Mouse (Mus musculus): ENCODE data around the gene Tbk1. TPM values are rescaled to one million over a fixed set of nuclear protein-coding genes. Genes with fewer than 3 reads are reported as not detected.

The Tbk1 gene
- polyA plus RNA-seq, 1 experiment = 3.0 TPM

GRCm38 (mm10) chr10:121608177-121608576 is 21.6 kb upstream of the Tbk1 start:
- no peak for TF ChIP-seq GATA1 (IDR thresholded peaks at IDR 0.05; ENCODE audit: low read length)

DNA sequence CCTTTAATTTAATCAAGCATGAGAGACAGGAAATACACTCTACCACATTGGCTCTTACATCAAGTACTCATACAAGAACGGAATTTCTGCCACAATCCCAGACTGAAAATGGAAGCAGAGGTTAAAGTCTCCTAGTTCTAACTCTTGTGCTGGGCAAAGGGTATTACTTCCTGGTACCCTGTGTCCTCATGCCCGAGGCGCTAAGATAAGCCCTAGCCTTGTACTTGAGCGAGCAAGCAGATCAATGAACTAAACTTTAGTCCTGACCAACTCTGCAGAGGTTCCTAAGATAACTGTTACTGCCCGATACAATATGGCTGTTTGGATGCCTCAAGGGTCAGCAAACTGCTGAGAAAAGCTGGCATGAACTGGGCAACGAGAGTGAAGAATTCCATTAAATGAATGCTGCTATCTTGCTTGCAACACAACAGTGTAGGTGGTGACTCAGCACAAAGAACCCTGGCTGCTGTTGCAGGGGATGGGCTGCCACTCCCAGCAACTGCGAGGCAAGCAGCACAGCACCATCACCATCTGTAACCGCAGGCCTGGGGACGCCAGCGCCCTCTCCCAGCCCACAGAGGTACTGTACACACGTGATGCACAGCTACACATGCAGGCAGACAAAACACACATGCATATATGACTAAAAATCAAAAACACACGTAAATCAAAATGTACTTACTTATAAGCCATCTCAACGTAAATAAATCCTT is 18.2 kb upstream of the Tbk1 start:
- TF ChIP-seq GATA1 (IDR thresholded peaks at IDR 0.05; ENCODE audit: low read length) = no peak

- no peak for TF ChIP-seq GATA1 (IDR thresholded peaks at IDR 0.05; ENCODE audit: low read length)
These were observed 17.0 kb upstream of the Tbk1 start for GRCm38 (mm10) chr10:121603556-121603955.

DNA sequence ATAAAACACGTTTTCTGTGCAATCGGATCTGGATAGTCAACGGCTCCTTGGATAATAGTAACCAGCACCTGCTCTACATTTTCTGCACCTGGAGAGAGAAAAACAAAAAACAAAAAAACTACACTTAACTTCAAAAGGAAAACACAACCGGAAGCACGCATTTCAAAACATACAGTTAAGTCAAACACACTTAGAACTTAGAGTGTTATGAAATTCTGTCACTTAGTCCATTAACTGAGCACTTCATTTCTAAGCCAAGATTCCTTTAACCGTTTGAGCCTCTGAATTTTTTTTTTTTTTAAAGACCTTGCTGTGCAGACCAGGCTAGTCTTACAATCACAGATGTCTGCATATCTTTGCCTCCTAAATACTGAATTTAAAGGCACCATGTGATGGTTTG is 14.7 kb upstream of the Tbk1 start:
- no peak for TF ChIP-seq GATA1 (IDR thresholded peaks at IDR 0.05; ENCODE audit: low read length)

DNA sequence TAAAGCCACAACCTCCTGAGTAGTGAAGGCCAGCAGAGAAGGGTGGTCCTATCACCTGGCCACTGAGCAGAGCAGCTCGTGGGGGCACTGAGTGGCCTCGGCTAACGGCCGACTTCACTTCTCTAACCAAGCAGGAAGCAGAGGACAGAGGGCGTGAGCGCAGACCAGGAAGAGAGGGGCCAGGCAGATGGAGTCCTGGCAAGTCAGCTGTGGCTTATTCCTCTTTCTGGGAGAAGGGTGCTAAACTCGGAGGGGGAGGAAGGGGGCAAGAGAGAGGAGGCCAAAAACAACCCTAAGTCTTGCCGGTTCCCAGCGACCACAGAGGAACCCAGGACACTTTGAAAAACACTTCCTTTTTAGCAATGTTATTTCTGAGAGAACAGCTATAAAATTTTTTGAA is 10.0 kb upstream of the Tbk1 start:
- no peak for TF ChIP-seq GATA1 (IDR thresholded peaks at IDR 0.05; ENCODE audit: low read length)

DNA sequence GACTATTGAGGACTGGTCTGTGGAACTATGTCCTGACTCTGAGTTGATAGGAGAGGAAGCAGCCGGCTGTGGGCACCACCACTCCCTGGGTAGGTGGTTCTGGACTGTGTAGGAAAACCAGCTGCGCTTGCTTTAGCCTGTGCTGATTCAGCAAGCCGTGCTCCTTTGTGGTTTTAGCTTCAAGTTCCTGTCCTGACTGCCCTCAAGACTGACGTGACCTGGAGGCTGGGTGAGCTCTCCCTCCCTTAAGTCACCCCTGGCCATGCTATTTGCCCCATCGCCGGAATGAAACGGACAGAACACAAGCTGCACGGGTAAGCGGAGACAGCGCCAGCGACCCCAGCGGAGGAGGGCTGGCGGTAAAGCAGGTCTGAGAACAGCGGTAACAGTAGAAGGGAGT is 4.5 kb upstream of the Tbk1 start:
- no peak for TF ChIP-seq GATA1 (IDR thresholded peaks at IDR 0.05; ENCODE audit: low read length)

GRCm38 (mm10) chr10:121587371-121587840 is 819 bp upstream of the Tbk1 start:
- no peak for TF ChIP-seq GATA1 (IDR thresholded peaks at IDR 0.05; ENCODE audit: low read length)

DNA sequence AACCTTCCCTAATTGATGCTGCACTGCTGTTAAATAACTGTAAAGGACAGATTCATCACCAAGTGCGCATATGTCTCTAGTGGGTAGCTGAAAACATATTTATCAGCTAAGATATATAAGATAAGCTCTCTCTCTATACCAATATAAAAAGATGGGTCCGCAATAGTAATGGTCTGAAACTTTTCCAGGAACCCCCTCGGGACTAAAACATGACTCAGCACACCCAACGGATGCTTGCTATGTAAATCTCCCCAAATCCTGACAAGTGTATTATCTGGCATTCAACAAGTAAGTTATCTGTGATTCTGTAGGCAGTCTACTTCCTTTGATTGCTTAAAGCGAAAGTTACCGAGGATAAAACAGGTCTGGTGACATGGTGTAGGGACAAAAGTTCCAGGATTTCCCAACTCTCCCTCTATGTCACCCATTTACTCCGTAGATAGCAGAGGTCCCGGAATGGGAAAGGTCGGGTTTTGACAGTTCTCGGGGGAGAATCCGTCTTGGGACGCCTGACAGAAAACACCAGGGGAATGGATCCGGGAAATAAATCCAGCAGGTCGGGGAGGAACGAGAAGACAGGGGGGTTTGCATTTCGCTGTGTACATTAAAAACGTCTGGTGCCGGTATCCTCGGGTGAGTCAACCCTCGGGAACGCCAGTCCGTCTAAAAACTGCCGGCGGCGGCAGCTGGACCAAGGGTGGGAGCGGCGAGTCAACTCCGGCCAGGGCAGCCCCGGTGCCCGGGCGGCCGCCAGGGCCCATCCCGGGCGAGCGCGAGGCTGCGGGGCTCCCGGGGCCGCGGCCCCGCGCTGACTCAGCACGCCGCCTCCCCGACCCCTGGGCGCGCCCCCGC is 570 bp downstream of the Tbk1 start:
- TF ChIP-seq GATA1 (IDR thresholded peaks at IDR 0.05; ENCODE audit: low read length) = peak; percentile 47

DNA sequence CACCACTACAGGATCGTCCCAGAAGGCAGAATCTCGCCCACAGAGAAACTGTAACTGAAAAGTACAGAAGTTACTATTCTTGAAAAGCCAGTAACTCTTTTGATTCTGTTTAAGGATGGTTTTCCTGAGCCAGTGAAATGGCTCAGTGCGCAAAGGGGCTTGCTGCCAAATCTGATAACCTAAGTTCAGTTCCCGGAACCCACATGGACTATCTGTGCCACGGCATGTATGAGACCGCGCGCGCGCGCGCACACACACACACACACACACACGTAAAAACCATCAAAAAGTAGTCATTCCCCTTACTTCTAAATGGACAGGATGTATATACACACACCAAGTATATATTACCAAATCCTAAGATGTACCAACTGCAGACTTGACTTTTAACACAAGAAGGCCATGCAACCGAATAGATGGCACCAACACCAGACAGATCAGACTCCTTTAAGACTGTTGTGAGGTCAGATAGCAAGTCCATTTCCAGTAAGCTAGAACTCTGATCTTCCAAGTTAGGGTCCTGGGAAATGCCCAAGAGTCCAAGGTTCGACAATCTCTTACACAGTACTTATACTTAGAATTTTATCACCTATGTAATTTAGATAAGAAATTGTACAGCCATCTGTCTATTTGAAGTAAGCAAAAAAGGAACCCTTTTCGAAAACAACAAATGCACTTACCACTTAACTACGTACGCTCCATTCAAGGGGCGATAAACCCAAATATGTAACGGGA is 1.4 kb downstream of the Tbk1 start:
- no peak for TF ChIP-seq GATA1 (IDR thresholded peaks at IDR 0.05; ENCODE audit: low read length)

DNA sequence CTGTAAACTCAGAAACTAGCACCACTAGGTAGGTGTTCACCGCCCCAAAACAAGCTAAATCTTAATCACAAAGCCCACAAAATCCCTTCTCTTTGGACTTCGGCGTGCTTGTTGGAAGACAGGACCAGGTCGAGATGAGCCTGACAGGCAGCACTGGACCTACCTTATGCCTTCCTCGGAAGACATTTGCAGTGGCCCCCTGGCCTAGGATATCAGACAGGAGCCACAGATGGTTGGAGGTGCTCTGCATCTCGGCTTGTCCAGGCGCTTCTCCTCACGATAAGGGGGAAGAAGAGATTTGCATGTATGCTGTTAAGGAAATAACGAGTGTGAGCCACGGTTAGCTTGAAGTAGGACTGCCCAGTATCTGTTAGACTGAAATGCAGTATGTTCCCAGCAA is 2.6 kb downstream of the Tbk1 start:
- TF ChIP-seq GATA1 (IDR thresholded peaks at IDR 0.05; ENCODE audit: low read length) = no peak

DNA sequence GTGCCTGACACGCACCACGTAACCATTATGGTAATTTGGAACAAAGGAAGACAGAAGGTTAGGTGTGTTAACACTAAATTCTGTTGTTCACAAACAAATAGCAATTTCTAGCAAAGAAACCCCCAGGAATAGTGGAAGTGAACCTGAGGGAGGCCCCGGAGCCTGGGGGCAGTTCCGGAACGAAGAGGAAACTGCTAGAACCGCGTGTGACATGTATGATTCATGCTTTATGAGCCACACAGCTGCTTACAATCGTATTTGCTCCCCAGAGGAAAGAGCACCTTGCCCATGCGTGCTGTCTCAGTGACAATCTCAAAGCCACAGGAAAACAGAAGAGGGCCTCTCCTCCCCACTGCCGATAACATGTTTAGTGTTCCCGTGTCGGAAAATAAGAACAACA is 3.6 kb downstream of the Tbk1 start:
- no peak for TF ChIP-seq GATA1 (IDR thresholded peaks at IDR 0.05; ENCODE audit: low read length)

DNA sequence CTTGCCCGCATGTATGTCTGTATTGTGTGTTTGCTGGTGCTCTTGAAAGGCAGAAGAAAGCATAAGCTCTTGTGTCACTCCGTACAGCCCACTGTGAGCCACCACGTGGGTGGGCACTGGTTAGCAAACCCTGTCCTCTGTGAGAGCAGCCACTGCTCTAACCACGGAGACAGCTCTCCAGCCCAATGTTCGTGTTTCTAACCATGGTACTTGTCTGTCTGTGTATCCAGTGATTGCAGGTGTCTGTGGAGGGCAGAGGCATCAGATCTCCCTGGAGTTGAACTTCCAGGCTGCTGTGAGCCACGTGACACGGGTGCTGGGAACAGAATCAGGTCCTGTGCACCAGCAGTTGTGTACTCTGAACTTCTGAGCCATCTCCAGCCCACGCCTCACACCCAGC is 4.3 kb downstream of the Tbk1 start:
- no peak for TF ChIP-seq GATA1 (IDR thresholded peaks at IDR 0.05; ENCODE audit: low read length)

- no peak for TF ChIP-seq GATA1 (IDR thresholded peaks at IDR 0.05; ENCODE audit: low read length)
These were observed 5.2 kb downstream of the Tbk1 start for GRCm38 (mm10) chr10:121581405-121581804.

- no peak for TF ChIP-seq GATA1 (IDR thresholded peaks at IDR 0.05; ENCODE audit: low read length)
These were observed 6.2 kb downstream of the Tbk1 start for GRCm38 (mm10) chr10:121580381-121580780.

DNA sequence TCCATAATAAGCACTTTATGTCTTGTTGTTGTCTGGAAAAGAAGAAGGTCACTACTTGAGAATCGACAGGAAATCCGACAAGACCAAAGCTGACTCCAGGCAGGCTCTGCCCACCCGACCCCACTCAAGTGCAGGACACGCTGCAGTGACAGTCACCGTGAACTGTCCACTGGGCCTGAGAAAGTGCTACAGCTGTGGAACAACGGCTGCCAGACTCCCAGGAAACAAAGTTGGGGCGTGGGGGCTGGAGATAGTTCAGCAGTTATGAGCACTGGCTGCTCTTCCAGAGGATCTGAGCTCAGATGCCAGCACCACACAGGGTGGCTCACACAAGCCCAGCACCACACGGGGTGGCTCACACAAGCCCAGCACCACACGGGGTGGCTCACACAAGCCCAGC is 10.2 kb downstream of the Tbk1 start:
- no peak for TF ChIP-seq GATA1 (IDR thresholded peaks at IDR 0.05; ENCODE audit: low read length)

- TF ChIP-seq GATA1 (IDR thresholded peaks at IDR 0.05; ENCODE audit: low read length) = no peak
These were observed 15.0 kb downstream of the Tbk1 start for GRCm38 (mm10) chr10:121571511-121572147.
